Mouse (Mus musculus) hindbrain, embryonic 16.5 days (tissue): ENCODE measurements at regions not wholly inside any gene's neighbourhood (a gene's known extent, or its start where the extent isn't known, plus 50 kb on each side); places are given as distances from the start of the nearest gene placed in this dataset.

Experiments used
- ATAC-seq: fragments of 200-750 bp; cut with Nextera tagmentation; 2 replicates; pipeline ENCODE4 v1.8.0; 2017; ENCODE audit warnings: moderate TSS enrichment, moderate library complexity
- H3K27ac ChIP-seq: fragments of 300-500 bp; sonication (generic); 2 replicates; pipeline ENCODE4 v1.5.1; 2014; ENCODE audit warnings: low read depth, mild to moderate bottlenecking, control low read depth, low read length, moderate library complexity
- H3K27me3 ChIP-seq: fragments of 300-500 bp; sonication (generic); replicated peaks from 2 replicates; pipeline ENCODE4 v1.6.1; 2014; ENCODE audit warnings: low read length; ENCODE audit not compliant: control insufficient read depth, insufficient read depth
- H3K36me3 ChIP-seq: fragments of 300-500 bp; sonication (generic); 2 replicates; pipeline ENCODE4 v1.6.1; 2014; ENCODE audit warnings: mild to moderate bottlenecking, low read length, moderate library complexity, mixed read lengths; ENCODE audit not compliant: control insufficient read depth, insufficient read depth
- H3K4me1 ChIP-seq: fragments of 300-500 bp; sonication (generic); 2 replicates; pipeline ENCODE4 v1.6.1; 2014; ENCODE audit warnings: low read depth, low read length; ENCODE audit not compliant: control insufficient read depth, insufficient read depth
- H3K4me2 ChIP-seq: fragments of 300-500 bp; sonication (generic); 2 replicates; pipeline ENCODE4 v1.6.1; 2014; ENCODE audit warnings: mild to moderate bottlenecking, low read length, control low read depth, moderate library complexity
- H3K4me3 ChIP-seq: fragments of 300-500 bp; sonication (generic); 2 replicates; pipeline ENCODE4 v1.5.1; 2014; ENCODE audit warnings: mild to moderate bottlenecking, low read length, control low read depth, moderate library complexity
- H3K9ac ChIP-seq: fragments of 300-500 bp; sonication (generic); 2 replicates; pipeline ENCODE4 v1.6.1; 2014; ENCODE audit warnings: low read depth, mild to moderate bottlenecking, control low read depth, low read length, moderate library complexity
- H3K9me3 ChIP-seq: fragments of 300-500 bp; sonication (generic); 2 replicates; pipeline ENCODE4 v1.6.1; 2014; ENCODE audit warnings: mild to moderate bottlenecking, low read length, moderate library complexity; ENCODE audit not compliant: control insufficient read depth
- WGBS: fragments of 180-500 bp; shearing (Covaris S2); extraction: QIAGEN DNeasy Blood & Tissue Kit; methylation state at CpG from one replicate; pipeline ENCODE4 v1.1.7; 2014; 5-methylcytosine and 5-hydroxymethylcytosine counted together

DNA sequence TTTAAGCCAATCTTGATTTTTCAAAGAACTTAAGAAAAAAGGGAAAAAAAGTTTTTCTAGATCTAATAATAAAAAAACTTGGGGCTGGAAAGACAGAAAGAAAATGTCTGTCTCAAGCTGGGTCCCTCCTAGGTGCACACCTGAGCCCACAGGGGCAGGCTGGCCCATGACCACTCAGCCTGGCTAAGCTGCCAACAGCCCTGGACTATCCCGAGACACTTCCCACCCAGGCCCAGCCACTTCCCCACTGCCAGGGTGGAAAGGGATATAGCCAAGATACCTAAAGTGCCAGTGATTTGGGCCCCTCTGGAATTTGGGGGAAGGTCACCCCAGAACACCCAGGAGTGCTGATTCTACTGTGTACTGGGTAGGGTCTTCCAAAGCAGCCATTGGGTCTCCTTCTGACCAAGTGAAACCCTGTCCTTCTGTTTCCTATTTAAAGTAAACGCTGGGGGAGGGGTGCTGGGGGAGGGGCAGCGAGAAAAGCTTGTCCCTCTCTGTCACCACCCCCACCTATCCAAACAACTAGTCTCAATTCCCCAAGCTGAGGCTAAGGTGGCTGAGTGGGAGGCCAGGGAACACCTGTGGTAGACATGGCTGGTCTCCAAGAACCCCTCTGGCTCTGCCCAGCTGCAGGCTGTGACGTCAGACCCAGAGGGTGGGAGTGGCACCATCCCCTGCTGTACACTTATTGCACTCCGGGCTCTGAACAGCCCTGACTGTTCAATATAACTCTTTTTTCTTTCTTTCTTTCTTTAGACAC is 62.6 kb downstream of the Mcfd2 start:
- H3K4me3 ChIP-seq, result no peak overlapping the region
- H3K36me3 ChIP-seq, result no peaks in the 10 kb centered on the region
- no peak for ATAC-seq
- no peak overlapping the region for H3K27ac ChIP-seq
- 44% methylated on average over 5 of the region's 5 CpGs for WGBS
- no peak overlapping the region for H3K9ac ChIP-seq
- H3K4me1 ChIP-seq, result peaks cover 11% of the 10 kb centered on the region
- H3K27me3 ChIP-seq, result no peaks in the 10 kb centered on the region
- no peak overlapping the region for H3K4me2 ChIP-seq
- no peaks in the 10 kb centered on the region for H3K9me3 ChIP-seq

DNA sequence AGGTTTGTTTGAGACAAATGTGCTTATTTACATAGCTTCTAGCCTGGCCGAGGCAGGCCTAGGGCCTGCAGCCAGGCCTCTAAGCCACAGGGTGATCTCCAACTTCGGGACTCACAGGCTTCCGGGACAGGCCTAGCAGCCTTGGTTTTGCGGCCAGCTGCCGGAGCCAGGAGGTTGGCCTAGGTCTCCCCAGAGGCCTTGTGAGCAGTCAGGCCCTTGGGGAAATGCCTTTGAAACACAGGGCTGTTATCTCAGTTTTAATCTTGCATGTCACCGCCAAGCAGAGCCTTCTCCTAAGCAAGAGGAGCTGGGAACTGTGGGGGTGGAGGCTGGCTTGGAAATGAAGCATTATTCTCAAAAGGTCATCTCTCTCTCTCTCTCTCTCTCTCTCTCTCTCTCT is 63.2 kb downstream of the Mcfd2 start:
- H3K4me1 ChIP-seq, result peaks cover 11% of the 10 kb centered on the region
- no peak overlapping the region for H3K27ac ChIP-seq
- 46% methylated on average over 6 of the region's 6 CpGs for WGBS
- no peak overlapping the region for H3K4me2 ChIP-seq
- H3K9ac ChIP-seq, result peak overlapping the region; percentile 3; the same call in 1 of the 2 replicates
- H3K9me3 ChIP-seq, result no peaks in the 10 kb centered on the region
- H3K36me3 ChIP-seq, result no peaks in the 10 kb centered on the region
- no peak for ATAC-seq
- H3K27me3 ChIP-seq, result no peaks in the 10 kb centered on the region; the same call in 1 of the 2 replicates
- H3K4me3 ChIP-seq, result no peak overlapping the region

DNA sequence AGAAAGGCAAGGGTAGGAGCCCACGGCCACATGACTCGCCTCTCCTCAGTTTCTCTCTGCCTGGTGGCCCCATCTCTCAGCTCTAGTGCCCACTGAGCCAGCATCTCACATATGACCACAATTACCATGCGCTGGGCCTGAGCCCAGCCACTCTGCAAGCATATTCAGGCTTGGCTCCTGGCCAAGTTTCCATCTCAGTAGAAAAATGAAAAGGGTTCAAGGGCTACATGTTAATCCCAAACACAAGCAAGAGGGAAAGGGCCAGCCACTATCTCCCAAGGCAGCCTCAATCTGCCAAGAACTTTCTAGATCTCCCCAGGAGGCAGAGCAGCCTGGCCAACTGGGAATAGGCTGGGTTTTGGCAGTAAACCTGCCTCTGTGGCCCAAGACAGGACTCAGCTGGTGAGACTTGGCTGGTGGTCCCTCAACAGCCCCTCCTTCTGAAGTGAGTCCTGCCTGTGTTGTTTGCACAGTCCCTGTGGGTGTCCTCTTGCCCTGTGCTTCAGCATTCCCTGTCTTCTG is 65.0 kb downstream of the Mcfd2 start:
- Histone ChIP-seq H3K9ac (no peak overlapping the region), H3K36me3 (no peaks in the 10 kb centered on the region), H3K9me3 (no peaks in the 10 kb centered on the region), H3K4me1 (peaks cover 11% of the 10 kb centered on the region), H3K4me3 (no peak overlapping the region), H3K27me3 (no peaks in the 10 kb centered on the region; the same call in 1 of the 2 replicates), H3K27ac (peak overlapping the region; percentile 18; the same call in 1 of the 2 replicates), H3K4me2 (no peak overlapping the region)
- 32% methylated on average over 3 of the region's 3 CpGs for WGBS
- peak; percentile 84 for ATAC-seq

DNA sequence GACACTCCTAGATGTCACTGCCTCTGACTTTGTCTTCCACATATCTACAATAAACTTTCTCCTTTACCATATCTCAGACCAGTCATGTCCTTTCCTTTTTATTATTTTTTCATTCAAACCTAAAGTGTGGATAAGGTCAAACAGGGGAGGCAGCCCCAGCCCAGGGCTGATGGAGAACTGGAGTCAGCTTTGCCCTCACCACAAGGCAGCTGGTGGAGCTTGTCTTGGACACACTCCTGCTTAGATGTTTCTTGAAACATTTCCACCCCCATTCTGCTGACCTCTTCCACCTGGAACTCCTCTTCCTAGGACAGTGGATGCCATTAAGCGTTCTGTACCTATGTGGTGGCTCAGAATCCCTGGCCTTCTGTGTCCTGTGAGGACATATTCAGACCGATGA is 65.6 kb downstream of the Mcfd2 start:
- ATAC-seq, result no peak
- 93% methylated on average over 2 of the region's 2 CpGs for WGBS
- H3K9ac ChIP-seq, result no peak overlapping the region
- no peak overlapping the region for H3K27ac ChIP-seq
- H3K4me3 ChIP-seq, result no peak overlapping the region
- peaks cover 11% of the 10 kb centered on the region for H3K4me1 ChIP-seq
- no peaks in the 10 kb centered on the region for H3K36me3 ChIP-seq
- H3K4me2 ChIP-seq, result no peak overlapping the region
- H3K27me3 ChIP-seq, result no peaks in the 10 kb centered on the region; the same call in 1 of the 2 replicates
- H3K9me3 ChIP-seq, result no peaks in the 10 kb centered on the region

DNA sequence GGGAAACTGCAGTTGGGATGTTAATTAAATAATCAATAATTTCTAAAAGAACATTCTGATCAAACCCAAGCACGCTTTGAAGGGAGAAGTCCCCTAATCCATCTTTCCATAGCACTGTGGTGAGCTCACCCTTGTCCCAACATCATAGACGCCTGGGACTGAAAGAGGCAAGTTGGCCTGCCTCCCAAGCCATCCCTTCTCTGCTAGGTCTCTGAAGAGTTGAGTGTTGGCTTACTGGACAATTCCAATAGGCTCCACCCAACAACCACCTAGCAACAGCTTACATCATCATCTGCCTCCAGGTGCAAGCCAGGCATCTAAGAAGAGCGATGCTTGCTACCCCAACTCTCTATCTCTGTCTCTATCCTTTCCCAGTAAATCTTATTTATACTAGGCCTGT is 66.6 kb downstream of the Mcfd2 start:
- H3K27me3 ChIP-seq, result no peaks in the 10 kb centered on the region; the same call in 1 of the 2 replicates
- no peak overlapping the region for H3K4me2 ChIP-seq
- no peak overlapping the region for H3K9ac ChIP-seq
- H3K36me3 ChIP-seq, result no peaks in the 10 kb centered on the region
- no peak for ATAC-seq
- H3K4me3 ChIP-seq, result no peak overlapping the region
- no peaks in the 10 kb centered on the region for H3K9me3 ChIP-seq
- no peak overlapping the region for H3K27ac ChIP-seq
- peaks cover 11% of the 10 kb centered on the region for H3K4me1 ChIP-seq
- WGBS, result 82% methylated on average over 3 of the region's 3 CpGs

DNA sequence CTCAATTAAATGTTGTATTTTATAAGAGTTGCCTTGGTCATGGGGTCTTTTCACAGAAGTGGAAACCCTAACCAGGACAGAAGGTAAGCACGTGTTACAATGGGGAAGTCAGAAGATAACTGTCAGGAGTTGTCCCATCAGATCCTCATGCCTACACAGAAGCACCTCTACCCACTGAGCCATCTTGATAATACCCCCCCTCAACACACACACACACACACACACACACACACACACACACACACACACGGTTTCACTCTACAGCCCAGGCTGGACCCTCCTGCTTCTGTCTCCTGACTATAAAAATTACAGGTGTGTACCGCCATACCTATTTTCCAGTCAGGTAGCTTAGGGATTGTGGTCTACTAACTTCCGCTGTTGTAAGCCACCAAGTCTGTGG is 68.3 kb downstream of the Mcfd2 start:
- H3K4me3 ChIP-seq, result no peak overlapping the region
- H3K27ac ChIP-seq, result no peak overlapping the region
- WGBS, result 91% methylated on average over 4 of the region's 4 CpGs
- peaks cover 9% of the 10 kb centered on the region for H3K4me1 ChIP-seq
- no peaks in the 10 kb centered on the region for H3K9me3 ChIP-seq
- no peak for ATAC-seq
- no peaks in the 10 kb centered on the region for H3K36me3 ChIP-seq
- no peaks in the 10 kb centered on the region; the same call in 1 of the 2 replicates for H3K27me3 ChIP-seq
- H3K4me2 ChIP-seq, result no peak overlapping the region
- H3K9ac ChIP-seq, result no peak overlapping the region

DNA sequence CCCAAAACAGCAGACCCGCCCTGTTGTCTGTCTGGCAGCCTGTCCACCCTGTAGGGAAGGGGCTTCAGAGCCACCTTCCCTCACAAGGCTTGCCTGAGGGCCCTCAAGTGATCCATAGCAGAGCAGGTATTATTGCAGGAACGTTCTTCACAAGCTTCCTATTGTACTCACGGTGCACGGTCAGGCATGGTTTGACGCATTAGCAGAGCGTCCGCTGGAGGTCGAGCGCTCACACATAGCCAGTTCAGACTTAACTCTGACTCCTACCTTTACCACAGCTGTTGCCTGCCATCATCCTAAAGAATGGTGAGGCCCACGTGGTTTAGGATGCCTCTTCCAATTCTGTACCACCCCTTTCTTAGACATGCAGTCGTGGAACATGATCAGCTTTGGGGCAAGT is 71.1 kb downstream of the Mcfd2 start:
- WGBS, result 64% methylated on average over 11 of the region's 11 CpGs
- 0 out of 2 replicates have a peak, but pooled peaks have one; percentile 23 for ATAC-seq

DNA sequence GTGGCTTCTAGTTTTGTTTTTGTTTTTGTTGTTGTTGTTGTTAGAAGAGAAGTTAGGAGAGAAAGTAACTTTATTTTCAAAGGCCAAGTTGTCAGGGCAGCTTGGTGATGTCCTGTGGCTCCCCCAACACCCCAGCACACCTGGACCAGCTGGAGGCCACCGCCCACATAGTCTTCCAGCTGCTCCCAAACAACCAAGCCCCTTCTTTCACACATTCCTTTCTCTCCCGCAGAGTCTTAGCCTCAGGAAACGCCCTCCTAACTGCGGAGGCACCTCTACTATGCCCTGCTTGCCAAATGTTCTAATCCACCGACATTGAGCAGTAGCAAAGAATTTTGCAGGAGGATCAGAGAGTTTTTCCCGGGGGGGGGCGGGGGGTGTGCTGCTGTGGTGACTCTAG is 72.3 kb downstream of the Mcfd2 start:
- 14% methylated on average over 7 of the region's 7 CpGs for WGBS

More for the DNA sequence above, 71.1 kb downstream of the Mcfd2 start:
- no peak overlapping the region for H3K27ac ChIP-seq
- no peak overlapping the region for H3K9ac ChIP-seq
- no peaks in the 10 kb centered on the region; the same call in 1 of the 2 replicates for H3K27me3 ChIP-seq
- no peaks in the 10 kb centered on the region; the same call in 1 of the 2 replicates for H3K9me3 ChIP-seq
- H3K36me3 ChIP-seq, result no peaks in the 10 kb centered on the region
- no peak overlapping the region for H3K4me3 ChIP-seq
- H3K4me2 ChIP-seq, result no peak overlapping the region
- no peaks in the 10 kb centered on the region; the same call in 1 of the 2 replicates for H3K4me1 ChIP-seq

DNA sequence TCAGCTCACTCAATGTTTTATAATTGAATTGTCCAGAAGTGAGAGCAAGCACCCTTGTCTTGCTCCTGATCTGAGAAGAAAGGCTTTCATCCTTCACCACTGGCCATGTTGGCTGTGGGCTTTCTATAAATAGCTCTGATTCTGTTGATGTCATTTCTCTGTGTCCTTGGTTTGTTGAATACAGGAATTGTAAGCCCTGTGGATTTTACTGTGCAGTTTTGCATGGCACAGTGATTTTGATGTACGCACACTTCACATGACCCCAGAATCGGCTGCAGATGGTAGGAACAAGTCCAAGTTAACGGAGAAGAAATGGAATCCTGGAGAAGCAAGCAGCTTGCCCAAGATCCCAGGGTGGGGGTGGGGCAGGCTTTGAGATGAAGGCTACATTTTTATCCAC is 76.1 kb downstream of the Mcfd2 start:
- 54% methylated on average over 3 of the region's 3 CpGs for WGBS
- H3K4me3 ChIP-seq, result no peak overlapping the region

More for the DNA sequence above, 72.3 kb downstream of the Mcfd2 start:
- no peak overlapping the region for H3K27ac ChIP-seq
- no peaks in the 10 kb centered on the region; the same call in 1 of the 2 replicates for H3K4me1 ChIP-seq
- no peak for ATAC-seq
- no peak overlapping the region for H3K4me3 ChIP-seq
- H3K36me3 ChIP-seq, result no peaks in the 10 kb centered on the region
- no peaks in the 10 kb centered on the region; the same call in 1 of the 2 replicates for H3K9me3 ChIP-seq
- no peaks in the 10 kb centered on the region; the same call in 1 of the 2 replicates for H3K27me3 ChIP-seq
- H3K9ac ChIP-seq, result no peak overlapping the region
- H3K4me2 ChIP-seq, result no peak overlapping the region

More for the DNA sequence above, 76.1 kb downstream of the Mcfd2 start:
- Histone ChIP-seq H3K4me1 (peaks cover 3% of the 10 kb centered on the region; the same call in 1 of the 2 replicates), H3K27ac (no peak overlapping the region), H3K9me3 (no peaks in the 10 kb centered on the region; the same call in 1 of the 2 replicates), H3K27me3 (no peaks in the 10 kb centered on the region), H3K36me3 (no peaks in the 10 kb centered on the region), H3K4me2 (no peak overlapping the region), H3K9ac (no peak overlapping the region)
- no peak for ATAC-seq
